Mouse (Mus musculus) gastrocnemius, adult 8-10 months (tissue): ENCODE measurements at regions not wholly inside any gene's neighbourhood (a gene's known extent, or its start where the extent isn't known, plus 50 kb on each side); places are given as distances from the start of the nearest gene placed in this dataset.
A peak's percentile ranks its signal among the peaks of the same experiment; 100 is the strongest.

ENCODE experiments used
- DNase-seq, 2 experiments: peaks; one replicate each; pipeline ENCODE4 v3.0.0; 2022; ENCODE audit warnings: low spot score in 2 of 2

DNA sequence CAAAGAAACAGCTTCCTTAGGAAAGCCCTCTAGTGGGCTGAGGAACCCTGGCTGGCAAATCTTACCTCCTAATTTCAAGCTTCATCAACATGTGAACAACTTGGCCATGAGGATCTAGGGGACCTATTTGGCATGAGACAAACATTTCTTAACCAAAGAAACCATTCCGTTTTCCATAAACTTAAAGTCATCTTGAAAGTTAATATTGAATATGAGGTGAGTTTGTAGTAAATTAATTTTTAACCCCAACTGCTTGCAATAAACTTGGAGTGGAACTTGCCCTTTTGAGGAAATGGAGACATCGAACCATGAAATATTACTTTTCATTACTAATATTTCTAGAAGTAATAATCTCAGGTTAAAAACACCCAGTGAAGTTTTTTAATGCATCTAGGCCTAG is 229.7 kb downstream of the Cdh26 start:
- DNase-seq: no peak

DNA sequence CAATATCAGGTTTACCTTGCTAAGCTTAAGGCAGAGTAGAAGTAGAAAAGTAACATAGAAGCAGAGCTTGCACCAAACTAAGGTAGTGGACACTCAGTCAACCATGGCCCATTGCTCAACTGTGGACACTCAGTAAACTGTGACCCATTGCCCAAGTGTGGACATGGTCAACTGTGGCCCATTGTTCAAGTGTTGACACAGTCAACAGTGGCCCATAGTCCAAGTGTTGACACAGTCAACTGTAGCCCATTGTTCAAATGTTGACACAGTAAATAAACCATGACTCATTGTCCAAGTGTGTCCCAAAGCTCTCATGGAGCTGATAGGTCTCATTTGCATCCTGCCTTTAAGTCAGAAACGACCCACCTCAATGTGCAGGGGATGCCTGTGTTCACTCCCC is 232.1 kb downstream of the Cdh26 start:
- DNase-seq: no peak

DNA sequence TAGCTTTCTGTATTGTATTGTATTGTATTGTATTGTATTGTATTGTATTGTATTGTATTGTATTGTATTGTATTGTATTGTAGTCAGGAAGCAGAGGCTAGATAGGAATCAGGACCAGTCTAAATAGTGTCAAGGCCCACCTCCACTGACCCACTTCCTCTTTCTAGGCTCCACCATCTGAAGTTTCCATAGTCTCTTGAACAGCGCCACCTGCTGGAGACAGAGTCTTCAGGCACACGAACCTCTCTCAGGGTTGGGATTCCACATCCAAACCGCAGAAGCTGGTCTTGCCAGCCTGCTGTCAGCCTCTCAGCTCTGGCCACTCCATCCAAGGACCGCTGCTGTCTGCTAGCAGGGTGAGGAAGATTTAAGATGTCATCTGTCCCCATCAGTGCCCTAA is 234.6 kb downstream of the Cdh26 start:
- no peak for DNase-seq

DNA sequence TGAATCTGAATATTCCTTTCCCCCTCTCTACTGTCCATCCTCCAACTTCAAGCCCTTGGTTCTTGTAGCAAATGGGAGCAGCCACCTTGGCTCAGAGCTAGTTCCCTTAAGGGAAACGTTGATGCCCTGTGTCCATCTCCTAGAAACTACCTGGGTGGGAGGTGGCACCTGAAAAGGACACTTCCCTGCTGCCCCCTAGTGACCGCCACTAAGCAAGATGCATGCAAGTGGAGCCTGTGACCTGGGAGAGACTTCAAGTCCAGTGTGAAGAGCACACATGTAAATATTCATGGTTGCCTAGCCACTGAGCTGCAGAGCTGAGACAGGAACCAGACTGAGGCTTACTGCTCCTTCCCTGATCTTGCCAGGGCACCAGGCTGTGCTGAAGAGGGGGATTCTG is 238.1 kb downstream of the Cdh26 start:
- DNase-seq: no peak

DNA sequence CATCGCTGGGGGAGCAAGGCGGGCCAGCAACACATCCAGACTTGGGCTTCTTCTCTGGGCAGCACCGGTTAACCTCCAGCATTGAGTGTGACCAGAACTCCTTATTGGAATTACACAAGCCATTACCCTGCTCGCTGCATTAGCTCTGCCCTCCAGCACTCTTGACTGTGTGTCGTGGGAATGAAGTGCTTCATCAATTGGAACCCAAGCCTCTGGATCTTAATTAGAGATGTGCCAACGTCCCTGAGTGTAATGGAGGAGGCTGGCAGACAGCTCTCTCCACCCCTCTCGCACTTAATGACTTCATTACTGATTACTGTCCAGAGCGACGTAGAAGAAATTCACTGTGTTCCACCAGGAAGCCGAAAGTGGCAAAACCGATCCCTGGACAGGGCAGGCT is 240.6 kb downstream of the Cdh26 start:
- no peak for DNase-seq

DNA sequence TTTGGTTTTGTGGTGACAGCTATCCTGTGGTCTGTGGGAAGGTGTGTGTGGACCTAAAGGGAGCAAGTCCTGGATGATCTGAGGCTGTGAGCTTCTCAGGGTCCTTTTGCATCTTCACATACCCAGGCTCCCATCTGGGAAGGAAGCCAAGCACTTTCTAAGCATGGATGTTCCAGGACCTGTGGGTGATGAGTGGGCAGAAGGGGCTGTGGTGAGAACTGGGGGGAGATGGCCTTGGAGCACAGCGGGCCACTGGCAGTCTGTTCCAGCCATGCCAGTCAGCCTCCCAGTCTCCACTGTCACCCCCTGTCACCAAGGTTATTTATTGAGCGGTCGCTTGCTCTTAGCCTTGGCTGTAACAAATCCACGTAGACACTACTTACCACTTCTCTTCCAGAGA is 243.3 kb downstream of the Cdh26 start:
- DNase-seq: no peak

DNA sequence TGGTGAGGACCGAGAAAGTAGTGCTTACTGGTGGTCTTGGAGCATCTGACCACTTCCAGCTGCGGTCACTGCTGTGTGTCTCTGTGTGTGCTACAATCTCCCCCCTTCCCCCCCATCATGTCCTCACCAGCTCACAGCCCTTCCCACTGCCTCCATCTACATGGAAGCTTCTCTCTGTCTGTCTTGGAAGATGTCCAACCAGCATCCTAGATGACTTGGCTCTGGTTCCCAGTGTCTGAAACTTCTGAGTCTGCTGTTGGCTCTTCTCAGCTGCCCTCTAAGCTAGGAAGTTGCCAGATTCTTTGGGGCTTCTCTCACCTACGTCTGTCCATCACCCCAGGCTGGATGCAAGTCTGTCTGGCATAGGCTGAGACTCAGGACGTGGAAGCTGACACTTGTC is 244.3 kb downstream of the Cdh26 start:
- no peak for DNase-seq

DNA sequence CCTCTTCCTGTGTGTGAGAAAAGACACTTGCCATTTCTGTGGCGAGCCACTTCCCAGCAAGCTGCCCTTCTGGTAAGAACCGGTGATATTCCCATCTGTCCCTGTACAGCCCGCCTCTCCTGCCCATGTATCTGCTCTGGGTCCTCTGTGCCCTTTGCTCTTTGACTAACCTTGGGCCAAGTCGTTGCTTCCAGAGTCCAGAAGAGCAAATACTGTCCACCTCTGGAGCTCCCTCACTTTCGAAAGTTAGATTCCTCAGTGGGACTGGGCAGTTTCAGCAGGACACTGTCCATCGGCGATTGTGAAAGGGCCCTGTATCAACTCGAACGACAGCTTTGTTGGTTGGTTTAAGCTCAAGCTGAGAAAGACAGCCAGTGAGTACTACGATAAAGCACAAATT is 246.6 kb downstream of the Cdh26 start:
- no peak for DNase-seq

DNA sequence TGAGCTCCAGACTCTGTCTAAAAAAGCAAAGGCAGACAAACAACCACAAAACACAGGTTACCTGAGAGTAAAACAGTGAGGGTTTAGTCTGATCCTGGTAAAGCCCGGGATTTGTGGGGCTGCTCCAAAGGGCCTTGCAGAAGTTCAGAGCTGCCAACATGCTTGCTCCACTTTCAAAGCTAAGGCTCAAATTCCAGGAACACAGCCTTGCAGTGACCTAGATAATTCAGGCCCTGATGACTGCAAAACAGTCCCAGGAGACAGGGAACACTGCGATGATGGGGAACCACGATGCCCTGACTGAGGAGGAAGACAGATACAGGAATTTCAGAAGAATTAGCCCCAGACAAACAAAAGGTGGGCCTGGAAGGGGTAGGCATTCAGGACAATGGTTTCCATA is 250.0 kb downstream of the Cdh26 start:
- DNase-seq: no peak

DNA sequence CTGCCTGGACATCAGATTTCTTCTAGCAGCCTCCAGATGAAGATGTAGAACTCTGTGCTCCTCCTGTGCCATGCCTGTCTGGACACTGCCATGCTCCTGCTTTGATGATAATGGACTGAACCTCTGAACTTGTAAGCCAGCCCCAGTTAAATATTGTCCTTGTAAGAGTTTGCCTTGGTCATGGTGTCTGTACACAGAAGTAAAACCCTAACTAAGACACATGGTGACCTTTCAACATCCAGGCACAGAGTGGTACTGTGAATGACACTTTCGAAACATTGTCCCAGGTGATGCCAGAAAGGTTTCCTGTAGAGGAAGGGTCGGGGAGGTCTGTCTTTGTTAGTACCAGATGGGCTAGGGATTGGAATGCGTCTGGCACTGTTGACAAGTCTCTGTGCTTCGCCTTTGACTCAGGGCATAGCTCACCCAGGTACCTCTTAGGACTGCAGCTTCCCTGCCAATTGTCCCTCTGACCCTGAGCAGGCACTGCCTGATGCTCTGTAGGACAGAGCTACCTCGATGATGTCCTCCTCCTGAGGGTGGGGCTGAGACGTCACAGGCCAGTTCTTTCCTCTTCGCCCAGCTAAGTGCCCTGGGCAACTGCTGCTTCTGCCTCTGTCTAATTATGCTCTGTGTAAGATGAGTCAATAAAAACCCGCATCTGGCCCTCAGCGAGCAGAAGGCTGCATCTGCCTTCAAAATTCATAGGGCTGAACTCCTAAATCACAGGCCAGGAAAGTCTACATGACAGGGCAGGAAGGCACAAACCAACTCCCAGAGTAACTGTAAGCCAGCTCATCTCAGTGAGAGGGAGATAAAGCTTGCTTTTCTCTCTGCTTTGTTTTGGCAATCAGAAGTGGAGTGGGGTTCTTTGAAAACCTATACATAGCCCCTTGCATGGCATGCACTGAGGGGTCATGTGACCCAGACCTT is 254.0 kb downstream of the Cdh26 start:
- no peak for DNase-seq

DNA sequence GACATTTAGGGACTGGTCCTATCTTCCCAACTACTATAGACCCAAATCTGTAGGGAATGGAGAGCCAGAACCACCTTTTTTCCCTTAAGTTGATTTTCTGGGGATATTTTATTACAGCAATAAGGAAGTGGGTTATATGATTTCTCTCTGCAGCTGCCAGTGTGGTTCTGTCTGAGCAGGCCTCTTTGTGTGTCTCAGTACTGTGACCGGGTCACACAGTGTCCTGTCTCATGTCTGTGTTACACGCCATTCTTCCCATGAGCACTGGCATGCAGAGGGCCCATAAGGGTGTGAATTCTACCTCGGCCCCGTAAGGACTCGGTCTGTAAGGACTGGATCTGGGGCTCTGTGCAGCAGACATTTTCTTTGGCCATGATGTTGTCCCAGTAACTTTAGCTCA is 254.9 kb downstream of the Cdh26 start:
- no peak for DNase-seq

DNA sequence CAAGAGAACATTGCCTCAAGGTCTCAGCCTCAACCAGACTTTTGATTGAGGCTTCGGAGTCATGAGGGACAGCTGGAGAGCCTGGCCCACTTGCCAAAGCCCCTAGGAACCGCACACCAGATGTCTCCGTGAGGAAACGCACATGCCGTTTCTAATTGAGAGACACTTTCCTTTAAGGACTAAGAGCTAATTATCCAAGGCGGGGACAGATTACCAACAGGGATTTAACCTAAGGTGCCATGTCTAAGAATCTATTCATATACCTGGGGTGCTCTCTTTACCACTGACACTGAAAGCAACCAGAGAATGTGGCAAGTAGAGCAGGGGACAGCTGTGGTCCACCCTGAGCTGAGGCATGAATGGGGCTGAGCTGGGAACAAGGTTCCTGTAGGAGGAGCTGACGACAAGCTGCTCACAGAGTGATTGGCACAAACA is 255.9 kb downstream of the Cdh26 start:
- no peak for DNase-seq

DNA sequence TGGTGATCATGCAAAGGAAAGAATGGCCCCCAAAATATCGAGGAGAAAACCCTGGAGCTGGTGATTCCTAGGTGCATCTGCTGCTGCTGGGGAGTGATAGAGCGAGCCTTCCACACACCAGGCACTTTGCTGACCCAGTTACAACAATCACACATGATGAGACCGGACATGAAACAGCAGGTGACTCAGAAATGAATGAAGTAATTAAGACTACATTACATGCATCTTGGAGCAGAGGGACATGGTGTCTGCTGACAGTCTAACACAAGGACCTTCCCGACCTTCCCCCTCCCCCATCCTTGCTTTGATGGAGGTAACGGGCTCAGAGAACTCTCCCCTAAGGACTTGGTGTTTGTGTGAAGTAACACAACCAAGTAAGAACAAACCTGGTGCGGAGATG is 258.3 kb downstream of the Cdh26 start:
- no peak for DNase-seq

DNA sequence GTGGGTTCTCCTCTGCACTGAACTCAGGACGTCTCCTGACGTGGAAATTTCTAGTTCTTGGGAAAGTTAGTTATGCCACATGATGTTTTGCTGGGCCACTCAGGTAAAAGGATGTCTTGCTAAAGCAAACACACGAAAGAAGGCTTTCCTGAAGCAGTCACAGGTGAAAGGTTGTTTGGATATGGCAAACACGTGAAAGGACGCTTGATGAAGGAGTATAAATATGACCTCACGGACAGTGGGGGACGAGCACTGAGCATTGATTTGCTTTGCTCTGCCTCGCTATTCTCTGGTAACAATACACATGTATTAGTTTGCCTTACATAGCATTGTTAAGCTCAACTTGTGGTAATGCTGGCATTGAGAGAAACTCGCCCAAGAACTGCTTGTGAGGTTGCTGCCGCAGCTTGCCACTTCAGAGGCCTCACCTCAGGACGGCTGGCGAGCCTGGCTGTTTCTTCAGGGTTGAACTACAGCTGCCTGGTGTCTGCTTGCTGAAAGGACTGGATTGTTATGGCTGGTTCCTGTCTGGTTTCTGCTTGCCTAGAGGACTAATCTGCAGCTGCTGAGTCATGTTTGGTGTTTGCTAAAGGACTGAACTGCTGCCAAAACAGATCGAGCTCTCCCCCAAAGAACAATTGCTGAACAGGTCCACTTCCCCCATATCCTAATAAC is 261.0 kb downstream of the Cdh26 start:
- no peak for DNase-seq

DNA sequence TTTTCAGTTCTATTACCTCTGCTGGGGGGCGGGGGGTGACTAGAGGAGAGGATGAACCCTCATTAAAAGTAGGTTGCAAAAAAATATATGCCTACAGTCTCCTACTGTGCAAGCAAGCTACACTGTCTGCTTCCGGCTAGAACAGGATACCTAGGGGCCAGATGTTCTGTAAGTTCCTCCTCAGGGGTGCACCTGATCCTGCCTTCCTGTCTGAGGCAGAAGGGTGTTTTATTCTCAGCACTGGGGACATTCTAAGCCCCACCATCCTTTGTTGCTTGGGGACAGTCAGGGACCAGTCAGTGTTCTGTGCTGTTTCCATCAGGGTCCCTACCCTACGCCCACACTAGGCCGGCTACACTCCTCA is 261.5 kb downstream of the Cdh26 start:
- DNase-seq: no peak

DNA sequence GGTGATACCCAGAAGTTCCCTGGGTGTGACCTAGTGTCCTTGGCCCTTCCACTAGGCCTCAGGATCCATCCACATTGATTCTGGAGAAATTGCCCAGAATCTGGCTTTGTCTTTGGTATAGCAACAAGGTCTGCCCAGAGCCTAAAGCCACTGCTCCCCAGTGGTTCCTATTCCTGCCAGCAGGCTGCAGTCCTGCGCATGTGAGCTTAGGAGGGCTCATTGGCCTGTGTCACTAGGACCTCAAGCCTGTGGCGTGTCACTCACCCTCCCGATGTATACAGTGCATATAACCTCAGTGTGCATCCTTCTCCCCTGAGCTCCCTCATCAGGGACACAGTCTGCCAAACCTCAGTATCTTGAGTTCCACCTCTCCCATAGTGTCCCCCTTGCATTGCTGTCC is 261.9 kb downstream of the Cdh26 start:
- DNase-seq: no peak

DNA sequence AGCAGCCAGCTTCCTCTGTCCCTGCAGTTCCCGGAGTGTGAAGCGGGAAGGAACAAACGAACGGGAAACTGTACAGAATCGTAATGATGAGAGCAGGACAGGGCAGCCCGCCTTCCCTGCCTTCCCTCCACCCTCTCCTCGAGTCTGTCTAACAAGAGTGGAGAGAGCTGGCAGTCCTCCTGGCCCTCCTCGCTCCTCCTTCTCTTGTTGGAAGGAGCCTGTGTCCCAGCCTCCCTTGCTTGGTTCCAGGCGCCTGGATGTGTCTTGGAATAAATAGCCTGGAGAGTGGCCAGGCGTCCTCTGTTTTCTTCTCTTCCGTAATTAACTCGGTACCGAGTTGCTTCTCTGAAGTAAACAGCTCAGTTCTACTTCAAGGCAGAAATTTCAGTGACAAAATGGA is 268.3 kb downstream of the Cdh26 start:
- peak; percentile 57 to 70 for DNase-seq

DNA sequence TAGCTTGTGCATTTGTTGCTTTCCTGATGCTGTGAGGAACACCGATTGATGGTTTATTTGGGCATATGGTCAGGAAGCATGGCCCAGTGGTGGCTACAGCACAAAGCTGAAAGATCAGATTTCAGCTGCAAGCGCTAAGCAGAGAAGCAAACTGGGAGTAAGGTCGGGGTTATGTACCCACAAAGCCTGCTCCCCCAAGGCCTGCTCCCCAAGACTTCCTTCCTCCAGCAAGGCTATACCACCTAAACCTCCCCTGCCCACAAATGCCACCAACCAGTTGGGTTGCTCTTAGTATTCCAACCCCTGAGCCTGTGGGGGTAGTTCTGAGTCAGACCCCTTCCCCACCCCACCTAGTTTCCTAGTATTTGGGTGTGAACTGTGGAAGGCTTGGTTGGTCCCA is 270.5 kb downstream of the Cdh26 start:
- DNase-seq: no peak

DNA sequence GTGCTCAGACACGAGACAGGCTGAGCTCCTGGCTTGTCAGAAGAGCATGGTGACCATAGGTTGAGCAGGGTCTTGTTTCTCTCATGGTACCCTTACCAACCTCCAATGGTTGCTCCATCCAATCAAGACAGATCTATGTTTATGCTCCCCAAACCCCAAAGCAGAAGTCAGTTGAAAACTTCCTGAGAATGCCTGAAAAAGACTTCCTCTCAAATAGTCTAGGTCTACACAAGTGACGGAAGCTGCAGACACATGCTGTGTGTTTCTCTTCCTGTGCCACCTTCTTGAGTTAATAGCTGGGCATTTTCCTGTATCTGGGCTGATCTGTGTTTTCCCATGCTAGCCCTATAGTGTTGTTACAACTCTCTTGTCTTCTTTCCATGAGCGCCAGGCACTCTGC is 274.2 kb downstream of the Cdh26 start:
- DNase-seq: no peak

DNA sequence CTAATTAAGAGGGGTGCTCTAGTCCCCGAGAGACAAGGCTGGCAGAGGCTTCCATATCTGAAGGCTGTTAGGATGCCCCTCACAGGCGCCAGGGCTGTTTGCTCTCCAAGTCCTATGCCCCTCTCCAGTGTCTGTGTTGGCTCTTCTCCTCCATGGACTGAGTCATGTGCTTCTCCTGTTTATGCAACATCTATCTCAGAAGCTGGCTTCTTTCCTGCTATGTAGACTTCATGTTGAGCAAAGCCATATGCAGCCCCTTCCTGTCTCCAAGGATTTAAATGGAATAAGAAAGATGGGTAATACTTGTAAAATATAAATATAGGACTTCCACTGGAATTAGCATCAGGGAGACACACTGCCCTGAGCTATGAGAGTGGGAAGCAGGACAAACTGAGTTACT is 278.3 kb downstream of the Cdh26 start:
- no peak for DNase-seq

DNA sequence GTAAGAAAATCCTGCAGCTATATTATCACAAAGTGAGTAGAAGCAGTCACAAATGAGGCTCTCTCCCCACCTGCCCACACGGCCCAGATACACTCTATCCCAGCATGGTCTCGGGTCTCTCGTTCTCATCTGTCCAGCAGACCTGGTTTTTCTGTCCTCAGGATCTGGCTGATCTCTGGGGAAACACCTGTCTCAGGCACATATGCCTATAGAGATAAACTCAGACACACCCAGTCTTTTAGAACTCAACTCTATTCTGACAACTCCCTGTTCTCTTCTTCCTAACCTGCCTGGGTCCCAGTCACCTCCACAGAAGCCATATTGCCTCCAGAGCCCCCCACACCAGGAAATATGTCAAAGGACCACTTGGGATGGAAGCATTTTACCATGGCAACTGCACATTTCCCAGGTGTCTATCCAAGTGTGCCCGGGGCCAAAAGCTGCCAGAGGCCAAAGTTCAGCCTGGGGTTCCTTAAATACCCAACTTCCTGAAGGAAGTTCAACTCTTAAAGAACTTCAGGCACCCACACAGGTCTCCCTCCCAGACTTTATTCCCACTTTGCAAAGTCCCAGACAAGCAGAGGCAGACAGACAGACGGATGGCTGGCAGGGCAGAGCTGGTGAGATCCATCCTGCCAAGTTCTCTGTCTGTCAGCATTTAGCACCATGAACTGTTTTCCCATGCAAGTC is 279.0 kb downstream of the Cdh26 start:
- DNase-seq: no peak

DNA sequence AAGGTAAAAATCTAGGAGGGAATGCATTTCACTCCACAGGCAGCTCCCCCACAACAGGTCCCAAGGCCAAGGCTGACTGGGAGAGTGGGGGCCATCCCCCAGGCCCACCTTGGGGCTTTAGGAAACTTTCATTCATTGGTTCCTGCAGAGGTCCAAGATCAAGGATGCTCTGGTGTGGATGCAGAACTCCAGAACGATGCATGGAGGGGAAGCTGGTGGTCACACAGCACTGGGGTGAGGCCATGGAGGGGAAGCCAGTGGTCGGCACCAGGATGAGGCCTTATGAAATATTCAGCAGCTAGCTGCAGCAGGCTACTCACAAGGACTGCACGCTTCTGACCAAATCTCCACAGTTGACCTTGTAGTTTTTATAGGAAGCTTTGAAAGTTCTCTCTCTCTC is 279.7 kb downstream of the Cdh26 start:
- DNase-seq: no peak
